Mouse (Mus musculus) stomach, embryonic 14.5 days (tissue): ENCODE measurements around the gene Accs. TPM values are rescaled to one million over a fixed set of nuclear protein-coding genes. Genes with fewer than 3 reads are reported as not detected.

ENCODE experiments used
- ATAC-seq: fragments of 200-750 bp; cut with Nextera tagmentation; 2 replicates; pipeline ENCODE4 v1.8.0; 2017; ENCODE audit warnings: low read depth, moderate TSS enrichment; ENCODE audit not compliant: insufficient number of reproducible peaks, insufficient read depth, low FRiP score
- H3K27ac ChIP-seq: fragments of 300-500 bp; sonication (generic); 2 replicates; pipeline ENCODE4 v1.5.1; 2014; ENCODE audit warnings: mild to moderate bottlenecking, low read length, moderate library complexity, mixed read lengths
- H3K27me3 ChIP-seq: fragments of 300-500 bp; sonication (generic); 2 replicates; pipeline ENCODE4 v1.6.1; 2014; ENCODE audit warnings: low read length, control low read depth, mixed read lengths; ENCODE audit not compliant: control insufficient read depth, insufficient read depth
- H3K36me3 ChIP-seq: fragments of 300-500 bp; sonication (generic); 2 replicates; pipeline ENCODE4 v1.6.1; 2014; ENCODE audit warnings: mild to moderate bottlenecking, control low read depth, low read length, moderate library complexity, mixed read lengths; ENCODE audit not compliant: control insufficient read depth, insufficient read depth
- H3K4me1 ChIP-seq: fragments of 300-500 bp; sonication (generic); 2 replicates; pipeline ENCODE4 v1.6.1; 2014; ENCODE audit warnings: low read length, control low read depth, mixed read lengths; ENCODE audit not compliant: control insufficient read depth, insufficient read depth
- H3K4me2 ChIP-seq: fragments of 300-500 bp; sonication (generic); replicated peaks from 2 replicates; pipeline ENCODE4 v1.6.1; 2014; ENCODE audit warnings: low read depth, low read length, control low read depth
- H3K4me3 ChIP-seq: fragments of 300-500 bp; sonication (generic); 2 replicates; pipeline ENCODE4 v1.5.1; 2014; ENCODE audit warnings: low read depth, low read length, control low read depth
- H3K9ac ChIP-seq: fragments of 300-500 bp; sonication (generic); replicated peaks from 2 replicates; pipeline ENCODE4 v1.6.1; 2014; ENCODE audit warnings: low read depth, mild to moderate bottlenecking, control low read depth, low read length, moderate library complexity, mixed read lengths
- H3K9me3 ChIP-seq: fragments of 300-500 bp; sonication (generic); 2 replicates; pipeline ENCODE4 v1.6.1; 2016; ENCODE audit warnings: low read depth, low read length, control low read depth; ENCODE audit not compliant: control insufficient read depth
- WGBS: fragments of 180-500 bp; shearing (Covaris S2); extraction: QIAGEN DNeasy Blood & Tissue Kit; methylation state at CpG from one replicate; pipeline ENCODE4 v1.1.7; 2014; 5-methylcytosine and 5-hydroxymethylcytosine counted together
- polyA plus RNA-seq: library from polyadenylated mRNA; unstranded; fragments of >200 nt; fragmentation: Nextera tagmentation; extraction: Ambion mirVana; gene quantifications from 2 replicates; pipeline ENCODE4 v1.2.1, GENCODE M21; 2014

Accs gene
- 9.4 and 11.3 TPM in 2 replicates for polyA plus RNA-seq

GRCm38 (mm10) chr2:93849505-93850089, at the start of gene Accs:
TSS of gene Accs (minus strand) at chr2:93849943.
- under 1% methylated on average over 28 of the region's 28 CpGs for WGBS
- Histone ChIP-seq H3K4me1 (peaks cover 6% of the 10 kb centered on the region; the same call in 1 of the 2 replicates), H3K36me3 (no peaks in the 10 kb centered on the region; the same call in 1 of the 2 replicates), H3K4me2 (peak within 1 kb of the TSS; percentile 71), H3K27ac (peak within 1 kb of the TSS; percentile 90), H3K4me3 (peak within 1 kb of the TSS; percentile 59), H3K9ac (peak within 1 kb of the TSS; percentile 81), H3K9me3 (no peaks in the 10 kb centered on the region), H3K27me3 (no peaks in the 10 kb centered on the region)
- peak; percentile 86 for ATAC-seq

GRCm38 (mm10) chr2:93891611-93892280, 42.0 kb upstream of the Accs start:
- Histone ChIP-seq H3K4me1 (peaks cover 18% of the 10 kb centered on the region; the same call in 1 of the 2 replicates), H3K36me3 (no peaks in the 10 kb centered on the region), H3K27me3 (no peaks in the 10 kb centered on the region), H3K4me3 (no peak overlapping the region), H3K9ac (no peak overlapping the region), H3K9me3 (no peaks in the 10 kb centered on the region), H3K27ac (peak overlapping the region; percentile 58; the same call in 1 of the 2 replicates), H3K4me2 (no peak overlapping the region)
- peak; percentile 84; the same call in 1 of the 2 replicates for ATAC-seq
- 24% methylated on average over 9 of the region's 9 CpGs for WGBS

DNA sequence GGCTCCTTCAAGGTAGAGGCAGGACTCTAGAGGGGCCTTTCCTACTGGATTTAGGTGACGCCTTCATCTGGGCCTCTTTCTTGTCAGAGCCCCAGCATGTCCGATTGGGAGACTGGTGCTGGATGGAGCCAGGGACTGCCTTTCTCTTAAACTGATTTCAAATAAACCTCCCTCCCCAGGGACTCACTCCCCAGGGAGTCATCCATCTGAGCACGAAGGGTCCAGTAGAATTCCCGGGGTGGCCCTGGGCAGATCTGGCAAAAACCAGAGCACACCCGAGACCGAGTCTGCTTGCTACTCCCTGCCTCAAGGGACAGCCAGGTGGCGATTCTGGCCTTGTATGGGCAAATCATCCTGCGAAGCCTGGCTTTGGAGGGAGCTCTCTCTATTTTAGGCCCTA, 40.4 kb upstream of the Accs start:
- Histone ChIP-seq H3K4me2 (no peak overlapping the region), H3K9me3 (no peaks in the 10 kb centered on the region), H3K27ac (no peak overlapping the region), H3K4me3 (no peak overlapping the region), H3K4me1 (peaks cover 24% of the 10 kb centered on the region; the same call in 1 of the 2 replicates), H3K36me3 (no peaks in the 10 kb centered on the region), H3K27me3 (no peaks in the 10 kb centered on the region), H3K9ac (no peak overlapping the region)
- no peak for ATAC-seq
- WGBS: 78% methylated on average over 8 of the region's 8 CpGs

GRCm38 (mm10) chr2:93889071-93889470, 39.3 kb upstream of the Accs start:
- peaks cover 24% of the 10 kb centered on the region; the same call in 1 of the 2 replicates for H3K4me1 ChIP-seq
- 82% methylated on average over 7 of the region's 7 CpGs for WGBS
- no peak overlapping the region for H3K27ac ChIP-seq
- no peak overlapping the region for H3K4me3 ChIP-seq
- no peak overlapping the region for H3K9ac ChIP-seq
- no peak for ATAC-seq
- H3K27me3 ChIP-seq: no peaks in the 10 kb centered on the region
- no peak overlapping the region for H3K4me2 ChIP-seq
- H3K36me3 ChIP-seq: no peaks in the 10 kb centered on the region
- no peaks in the 10 kb centered on the region for H3K9me3 ChIP-seq

GRCm38 (mm10) chr2:93888366-93888765, 38.6 kb upstream of the Accs start:
- Histone ChIP-seq H3K9me3 (no peaks in the 10 kb centered on the region), H3K27me3 (no peaks in the 10 kb centered on the region), H3K27ac (no peak overlapping the region), H3K4me1 (peaks cover 24% of the 10 kb centered on the region; the same call in 1 of the 2 replicates), H3K36me3 (no peaks in the 10 kb centered on the region), H3K4me2 (no peak overlapping the region), H3K9ac (no peak overlapping the region), H3K4me3 (no peak overlapping the region)
- 75% methylated on average over 6 of the region's 6 CpGs for WGBS
- no peak for ATAC-seq

DNA sequence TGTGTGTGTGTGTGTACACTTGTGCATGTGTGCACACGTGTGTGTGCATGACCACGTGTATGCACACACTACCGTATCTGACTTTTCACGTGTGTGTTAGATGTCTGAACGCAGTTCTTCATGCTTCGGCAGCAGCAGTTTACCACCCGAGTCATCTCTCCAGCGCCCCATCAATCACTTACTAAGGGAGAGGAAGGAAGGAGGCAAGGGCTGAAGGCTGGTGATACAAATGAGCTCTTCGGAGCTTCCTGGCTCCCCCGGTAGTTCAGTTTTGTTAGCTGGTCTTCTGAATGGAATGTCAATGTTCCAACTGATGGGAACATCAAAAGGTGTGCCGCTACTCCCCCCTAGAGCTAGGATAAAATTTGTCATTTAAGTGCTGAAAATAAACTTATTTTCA, 37.5 kb upstream of the Accs start:
- ATAC-seq: no peak
- no peaks in the 10 kb centered on the region for H3K36me3 ChIP-seq
- WGBS: 45% methylated on average over 11 of the region's 11 CpGs
- H3K9me3 ChIP-seq: no peaks in the 10 kb centered on the region
- H3K27ac ChIP-seq: peak overlapping the region; percentile 89; the same call in 1 of the 2 replicates
- peaks cover 24% of the 10 kb centered on the region; the same call in 1 of the 2 replicates for H3K4me1 ChIP-seq
- no peaks in the 10 kb centered on the region for H3K27me3 ChIP-seq
- H3K9ac ChIP-seq: no peak overlapping the region
- no peak overlapping the region for H3K4me2 ChIP-seq
- H3K4me3 ChIP-seq: no peak overlapping the region

DNA sequence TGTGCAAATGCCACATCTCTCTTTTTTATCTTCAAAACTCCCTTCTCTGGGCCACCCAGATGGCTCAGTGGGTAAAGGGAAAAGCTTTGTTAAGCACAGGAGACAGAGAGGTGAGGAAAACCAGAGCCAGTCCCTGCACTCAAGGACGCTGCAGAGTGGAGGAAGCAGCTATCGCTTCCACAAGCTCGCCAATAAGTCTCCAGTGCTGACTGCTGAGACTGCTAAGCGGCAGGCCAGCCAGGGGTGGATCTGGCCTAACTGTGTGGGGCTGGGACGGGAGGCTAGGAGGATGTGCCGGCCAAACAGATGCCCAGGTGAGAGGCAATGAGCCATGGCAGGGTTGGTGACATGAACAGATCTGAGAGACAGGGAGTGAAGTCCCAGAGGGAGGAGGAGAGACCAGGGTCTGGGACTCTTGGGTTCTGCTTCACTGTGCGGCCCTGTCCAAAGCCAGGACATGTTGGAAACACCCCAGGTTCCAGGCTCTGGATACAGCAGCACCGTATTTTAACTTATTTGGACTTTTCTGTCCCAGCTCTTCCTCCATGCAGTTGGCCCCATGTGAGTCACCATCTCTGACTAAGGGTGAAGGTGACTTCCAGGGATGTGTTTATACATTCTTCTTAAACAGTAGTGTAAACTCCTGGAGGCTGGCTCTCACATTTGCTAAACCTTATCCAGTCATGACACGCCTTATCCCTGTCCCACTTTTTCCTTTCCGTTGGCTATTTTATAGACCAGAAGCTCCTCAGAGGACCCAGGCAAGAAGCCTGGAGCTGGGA, 36.5 kb upstream of the Accs start:
- H3K9me3 ChIP-seq: no peaks in the 10 kb centered on the region
- no peak overlapping the region; the same call in 1 of the 2 replicates for H3K4me2 ChIP-seq
- H3K4me3 ChIP-seq: no peak overlapping the region
- peaks cover 13% of the 10 kb centered on the region; the same call in 1 of the 2 replicates for H3K4me1 ChIP-seq
- H3K36me3 ChIP-seq: no peaks in the 10 kb centered on the region
- no peak overlapping the region for H3K9ac ChIP-seq
- H3K27ac ChIP-seq: peak overlapping the region; percentile 89
- H3K27me3 ChIP-seq: no peaks in the 10 kb centered on the region
- peak; percentile 34; the same call in 1 of the 2 replicates for ATAC-seq
- WGBS: 30% methylated on average over 10 of the region's 10 CpGs

GRCm38 (mm10) chr2:93883066-93883465, 33.3 kb upstream of the Accs start:
- H3K4me1 ChIP-seq: peaks cover 10% of the 10 kb centered on the region; the same call in 1 of the 2 replicates
- WGBS: 64% methylated on average over 5 of the region's 5 CpGs

More at GRCm38 (mm10) chr2:93883066-93883465, 33.3 kb upstream of the Accs start:
- H3K9me3 ChIP-seq: no peaks in the 10 kb centered on the region
- no peak overlapping the region for H3K4me2 ChIP-seq
- no peak overlapping the region for H3K4me3 ChIP-seq
- ATAC-seq: no peak
- no peak overlapping the region for H3K27ac ChIP-seq
- no peaks in the 10 kb centered on the region for H3K36me3 ChIP-seq
- no peak overlapping the region for H3K9ac ChIP-seq
- H3K27me3 ChIP-seq: no peaks in the 10 kb centered on the region
